Comparison of ENCODE assay signal across 20 mouse cellular contexts in genomic region chr17:33815399-33815798, GRCm38 (mm10).
"Had no signal": no experiment of that assay in that cellular context is flagged by ENCODE, and none has a peak within 500 bp of the region (broad histone marks: within the 10 kb centered on the region; RNA-seq: fewer than 3 reads in every experiment).

No protein-coding gene starts in this region.

- DNase-seq: gastrocnemius, postnatal 10 days; gastrocnemius, postnatal 25 days; heart, postnatal 10 days; heart, postnatal 36 days; kidney, adult 11 months; kidney, adult 8-10 months; kidney, postnatal 10 days; kidney, postnatal 36 days; layer of hippocampus, adult 9-11 months; layer of hippocampus, postnatal 36 days; left cerebral cortex, postnatal 4 days had no signal

- H3K27ac ChIP-seq: heart, embryonic 10.5 days; hindbrain, embryonic 13.5 days; hindbrain, embryonic 15.5 days; hindbrain, postnatal 0 days; limb, embryonic 13.5 days; limb, embryonic 15.5 days; liver, embryonic 12.5 days; liver, embryonic 14.5 days had no signal

- H3K27me3 ChIP-seq: hindbrain, embryonic 15.5 days had no signal

- H3K4me3 ChIP-seq: heart, embryonic 10.5 days; heart, embryonic 12.5 days; hindbrain, embryonic 13.5 days; hindbrain, embryonic 15.5 days; limb, embryonic 13.5 days; limb, embryonic 15.5 days; liver, embryonic 12.5 days had no signal
